Mouse (Mus musculus): ENCODE measurements around the gene Tnip1. TPM values are rescaled to one million over a fixed set of nuclear protein-coding genes. Genes with fewer than 3 reads are reported as not detected.

Gene Tnip1
- 79.9 and 97.1 TPM in 2 replicates for total RNA-seq (2021)
- long read RNA-seq, transcript Tnip1-206 (18 exons, 2,834 nt) = major isoform, 5 of 44 reads
- long read RNA-seq, partial matches to known transcripts = 9 of 44 reads
- long read RNA-seq, other reads (novel, unspliced or antisense) = 29 of 44 reads

DNA sequence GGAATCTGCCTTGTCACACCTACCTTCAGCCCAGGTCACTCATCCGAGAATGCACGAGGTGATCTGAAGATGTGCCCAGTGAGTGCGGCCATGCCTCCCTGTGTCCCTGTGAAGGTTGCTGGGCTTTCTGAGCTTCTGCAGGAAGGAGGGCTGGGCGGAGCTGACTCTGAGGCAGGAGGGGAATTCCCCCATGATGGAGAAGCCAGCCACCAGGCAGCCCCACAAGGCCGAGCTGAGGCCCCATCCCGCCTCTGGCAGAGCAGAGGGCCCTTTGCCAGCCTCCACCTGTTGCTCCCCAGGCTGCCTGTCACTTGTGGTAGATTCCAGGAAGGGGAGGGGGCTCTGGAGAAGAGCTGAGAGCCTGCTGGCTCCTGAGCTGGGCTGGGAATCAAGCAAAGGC lies at the start of gene Tnip1:
Gene Tnip1 (minus strand): TSS at position 108 of the 400 bp plus-strand sequence.
- peak; percentile 53 for DNase-seq

DNA sequence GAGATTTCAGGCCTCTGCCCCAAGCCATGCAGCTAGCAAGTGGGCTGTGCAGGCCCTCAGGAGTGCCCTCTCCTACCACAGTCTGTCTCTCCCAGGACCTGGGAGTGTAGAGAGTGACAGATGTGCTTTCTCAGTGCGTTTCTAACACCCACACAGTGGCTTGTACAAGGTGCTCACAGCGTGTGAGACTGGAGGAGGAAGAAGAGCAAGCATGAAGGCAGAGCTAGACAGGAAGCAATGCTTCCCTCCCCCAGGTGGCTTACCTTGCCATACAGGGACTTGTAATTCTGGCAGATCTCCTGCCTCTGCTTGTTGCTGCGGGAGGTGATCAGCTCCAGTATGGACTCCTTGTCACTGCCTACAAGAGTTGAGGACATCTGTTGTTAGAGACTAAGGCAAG lies 48.7 kb upstream of the Tnip1 start:
- DNase-seq = no peak

DNA sequence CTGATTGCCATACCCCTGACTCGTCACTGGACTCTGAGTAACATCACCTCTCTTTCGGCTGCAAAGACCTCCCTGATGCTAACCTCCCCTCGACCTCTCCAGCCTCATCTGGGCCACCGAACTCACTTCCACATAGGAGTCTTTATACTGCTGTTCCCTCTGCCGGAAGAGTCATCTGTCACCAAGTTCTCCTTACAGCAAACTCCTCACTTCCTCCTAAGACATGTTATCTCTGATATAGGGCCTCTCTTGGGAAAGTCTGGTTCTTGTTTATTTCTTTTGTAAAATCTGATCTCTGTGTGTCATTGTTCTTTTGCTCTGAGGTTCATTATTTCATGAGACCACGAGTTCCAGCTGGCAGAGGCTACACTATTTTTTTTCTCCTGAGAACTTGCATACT lies 45.5 kb upstream of the Tnip1 start:
- DNase-seq = no peak

DNA sequence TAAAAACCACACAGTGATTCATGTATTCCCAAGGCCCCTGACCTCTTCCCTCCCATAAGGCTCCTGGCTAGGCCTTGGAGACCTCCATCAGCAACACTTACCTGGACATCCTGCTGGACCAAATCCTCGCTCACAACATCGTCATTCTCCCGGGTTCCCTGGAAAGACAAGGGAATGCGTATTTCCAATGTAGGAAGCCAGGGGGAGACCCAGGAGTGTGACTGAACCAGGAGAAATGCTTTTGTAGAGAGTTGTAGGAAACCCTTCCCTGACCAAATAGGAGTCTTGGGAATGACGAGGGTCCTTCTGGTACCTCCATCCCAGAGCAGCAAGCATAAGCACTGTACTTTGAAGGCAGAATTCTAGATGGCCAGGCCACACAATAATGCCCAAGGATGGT lies 43.0 kb upstream of the Tnip1 start:
- no peak for DNase-seq

DNA sequence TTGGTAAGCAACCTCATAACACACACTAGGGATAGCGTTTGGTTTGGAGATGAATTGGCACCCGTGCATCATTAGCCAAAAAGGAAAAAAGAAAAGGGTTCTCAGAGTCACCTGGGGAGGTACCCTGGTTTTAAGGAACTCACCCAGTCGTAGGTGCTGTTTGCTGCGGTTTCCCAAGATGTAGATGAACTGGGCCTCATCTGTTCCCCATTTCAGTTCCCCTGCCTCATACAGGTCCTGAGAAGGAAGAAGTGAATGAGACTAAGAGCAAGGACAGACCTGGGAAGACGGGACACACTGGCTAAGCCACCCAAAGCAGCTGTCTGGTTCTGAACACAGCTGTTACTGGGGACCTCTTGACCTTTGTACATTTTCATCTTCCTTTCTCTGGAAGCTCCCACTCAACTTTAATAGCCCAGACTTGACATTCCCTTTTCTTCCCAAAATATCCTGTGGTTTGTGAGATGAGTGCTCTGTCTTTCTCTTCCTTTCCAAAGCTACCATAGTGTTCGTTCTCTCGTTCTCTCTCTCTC lies 42.3 kb upstream of the Tnip1 start:
- no peak for DNase-seq

DNA sequence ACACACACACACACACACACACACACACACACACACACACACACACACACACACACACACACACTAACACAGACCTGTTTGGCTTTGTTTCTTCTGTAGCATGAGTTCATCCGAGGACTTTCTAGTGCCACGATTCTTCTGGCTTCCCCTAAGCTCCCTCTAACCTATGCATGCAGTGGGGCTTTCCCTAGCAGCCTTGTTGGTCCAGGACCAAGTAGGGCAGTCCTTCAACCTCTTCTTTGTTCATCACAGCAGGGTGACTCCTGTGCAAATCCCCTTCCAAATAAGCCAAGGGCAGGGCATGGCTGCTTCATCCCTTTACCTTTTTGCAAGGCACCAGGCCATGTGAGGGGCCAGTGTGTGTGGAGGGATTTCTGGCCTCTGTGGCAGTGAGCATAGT lies 36.0 kb upstream of the Tnip1 start:
- no peak for DNase-seq

DNA sequence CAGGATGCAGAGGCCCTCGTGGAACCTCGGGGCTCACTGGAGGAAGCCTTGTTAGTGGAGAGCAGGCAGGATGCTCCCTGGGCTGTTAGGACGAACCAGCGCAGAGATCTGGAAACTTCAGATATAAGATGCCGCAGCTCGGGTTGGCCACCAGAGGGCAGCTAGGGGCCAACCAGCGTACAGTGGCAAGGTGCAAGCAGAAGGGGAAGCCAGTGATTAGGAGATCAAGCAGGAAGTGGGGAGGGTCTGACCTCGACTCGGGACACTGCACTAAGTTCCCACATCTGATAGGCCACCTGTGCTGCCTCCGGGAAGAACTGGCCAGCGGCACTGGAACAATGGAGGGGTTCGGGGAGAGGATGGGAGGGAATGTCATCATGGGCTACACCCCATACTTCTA lies 35.6 kb upstream of the Tnip1 start:
- peak; percentile 50 for DNase-seq

DNA sequence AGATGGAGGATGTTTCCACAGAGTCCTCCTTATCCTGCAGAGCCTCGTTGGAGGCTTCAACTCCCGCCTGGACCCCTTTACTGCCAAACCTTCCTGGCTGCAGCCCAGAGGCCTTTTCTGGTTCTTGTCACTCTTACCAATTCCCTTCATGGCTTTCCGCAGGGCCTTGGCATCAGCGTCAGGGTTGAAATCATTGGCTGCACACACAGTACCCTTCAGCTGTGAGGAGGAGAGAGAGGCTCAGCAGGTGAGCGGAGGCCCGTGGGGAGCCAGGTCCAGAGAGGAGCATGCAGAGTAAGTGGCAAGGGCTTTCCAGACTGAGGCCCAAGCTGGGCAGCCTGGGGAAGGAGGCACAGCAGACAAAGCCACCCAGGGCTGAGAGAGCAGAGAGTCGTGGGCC lies 33.5 kb upstream of the Tnip1 start:
- no peak for DNase-seq

DNA sequence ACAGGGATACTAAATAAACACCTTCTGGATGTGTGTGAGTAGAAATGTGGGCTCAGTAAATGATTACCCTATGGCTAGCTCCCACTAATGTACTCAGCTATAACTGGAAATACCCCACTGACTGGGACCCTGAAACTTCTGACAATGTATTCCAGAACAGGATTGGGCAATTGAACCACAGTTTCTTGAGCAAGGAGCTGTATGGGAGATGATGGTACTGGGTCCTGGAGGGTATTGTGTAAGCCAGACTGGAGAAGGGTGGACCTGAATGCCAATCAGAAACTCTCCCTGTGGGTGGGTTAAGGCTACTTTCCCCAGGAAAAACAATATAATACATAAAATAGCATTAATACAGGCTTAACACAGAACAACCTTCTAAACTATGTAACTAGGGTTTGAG lies 27.2 kb upstream of the Tnip1 start:
- DNase-seq = no peak

DNA sequence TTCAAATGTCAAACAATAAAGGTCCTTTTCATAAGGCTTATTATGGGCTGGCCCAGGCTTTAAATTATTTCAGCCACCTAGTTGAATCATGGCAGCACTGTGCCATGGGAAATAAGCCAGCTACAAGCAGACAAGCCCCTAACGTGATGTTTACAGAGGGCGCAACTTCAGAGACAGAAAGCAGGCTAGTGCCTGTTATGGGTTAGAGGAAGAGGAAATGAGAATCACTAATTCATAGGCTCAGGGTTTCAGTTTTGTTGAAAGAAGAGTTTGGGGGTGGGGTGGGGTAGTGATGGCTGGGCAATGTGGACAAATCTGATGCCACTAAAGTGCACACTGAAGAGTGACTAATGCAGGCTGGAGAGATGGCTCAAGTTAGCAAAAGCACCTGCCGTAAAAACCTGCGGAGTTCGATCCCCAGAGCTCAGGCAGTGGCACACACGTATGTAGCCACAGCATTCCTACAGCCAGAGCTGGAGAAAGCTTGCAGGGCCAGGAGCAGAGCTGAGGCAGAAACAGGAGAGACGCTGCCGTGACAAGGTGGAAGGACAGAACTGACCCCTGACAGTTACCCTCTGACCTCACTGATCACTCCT lies 26.1 kb upstream of the Tnip1 start:
- DNase-seq = no peak

DNA sequence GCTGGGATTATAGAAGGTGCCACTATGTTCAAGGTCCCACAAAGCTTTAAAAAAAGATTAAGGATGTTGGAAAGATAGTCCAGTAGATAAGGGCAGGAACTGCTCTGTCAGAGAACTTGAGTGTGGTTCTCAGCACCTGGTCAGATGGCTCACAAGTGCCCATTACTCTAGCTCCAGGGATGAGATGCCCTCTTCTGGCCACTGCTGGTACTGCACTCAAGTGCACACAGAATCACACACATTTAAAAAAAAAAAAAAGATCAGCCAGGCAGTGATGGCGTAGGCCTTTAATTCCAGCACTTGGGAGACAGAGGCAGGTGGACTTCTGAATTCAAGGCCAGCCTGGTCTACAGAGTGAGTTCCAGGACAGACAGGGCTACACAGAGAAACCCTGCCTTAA lies 25.3 kb upstream of the Tnip1 start:
- DNase-seq = peak; percentile 29

DNA sequence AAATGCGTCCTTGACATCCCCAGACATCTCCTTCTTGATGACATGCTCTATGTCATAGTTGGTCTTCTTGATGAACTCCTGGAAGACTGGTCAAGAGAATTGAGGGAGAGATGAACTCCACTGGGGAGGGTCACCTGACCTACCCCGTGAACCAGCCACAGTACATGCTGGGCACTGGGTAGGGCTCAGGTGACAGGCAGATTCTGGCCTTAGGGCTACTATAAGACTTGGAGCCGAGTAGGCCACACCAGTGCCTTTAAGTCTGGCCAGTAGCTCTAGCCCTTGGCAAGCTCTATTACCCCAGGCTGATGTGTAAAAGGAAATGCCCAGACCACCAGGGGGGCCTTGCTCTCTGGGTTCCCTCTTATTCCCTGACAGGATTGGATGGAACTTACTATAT lies 22.4 kb upstream of the Tnip1 start:
- DNase-seq = no peak

DNA sequence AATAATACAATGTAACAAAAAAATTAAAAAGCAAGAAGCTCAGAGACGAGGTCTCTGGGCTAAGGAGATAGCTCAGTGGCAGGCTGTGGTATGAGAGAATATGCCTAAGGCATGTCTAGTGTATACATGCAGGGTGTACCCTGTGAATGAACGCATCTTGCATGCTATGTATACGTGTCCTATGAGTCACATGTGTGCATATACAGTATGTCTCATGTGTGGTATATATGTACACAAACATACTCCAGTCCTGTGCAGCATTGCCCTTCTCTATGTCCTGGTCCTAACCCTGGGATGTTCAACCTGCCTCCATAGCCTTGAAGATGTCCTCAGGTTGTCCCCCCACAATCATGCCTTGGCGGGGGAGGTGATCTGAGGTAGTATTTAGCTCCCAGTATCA lies 21.9 kb upstream of the Tnip1 start:
- DNase-seq = no peak

DNA sequence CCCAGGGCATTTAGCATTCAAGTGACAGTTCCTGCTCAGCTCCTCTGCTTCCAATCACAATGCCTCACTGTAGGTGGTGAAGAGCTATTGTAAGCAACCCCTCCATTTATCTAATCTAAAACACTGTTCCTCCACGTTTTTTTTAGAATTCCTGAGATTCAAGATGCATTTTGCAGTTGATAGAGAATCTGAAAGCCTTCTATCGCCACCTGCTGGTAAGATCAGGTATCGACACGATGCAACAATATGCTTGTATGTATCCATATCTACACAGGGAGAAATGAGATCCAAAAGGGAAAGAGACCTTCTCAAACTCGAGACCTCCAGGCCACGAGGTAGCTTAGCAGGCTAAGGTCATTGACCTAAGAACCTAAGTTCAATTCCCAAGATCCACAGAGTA lies 21.4 kb upstream of the Tnip1 start:
- peak; percentile 74 for DNase-seq

DNA sequence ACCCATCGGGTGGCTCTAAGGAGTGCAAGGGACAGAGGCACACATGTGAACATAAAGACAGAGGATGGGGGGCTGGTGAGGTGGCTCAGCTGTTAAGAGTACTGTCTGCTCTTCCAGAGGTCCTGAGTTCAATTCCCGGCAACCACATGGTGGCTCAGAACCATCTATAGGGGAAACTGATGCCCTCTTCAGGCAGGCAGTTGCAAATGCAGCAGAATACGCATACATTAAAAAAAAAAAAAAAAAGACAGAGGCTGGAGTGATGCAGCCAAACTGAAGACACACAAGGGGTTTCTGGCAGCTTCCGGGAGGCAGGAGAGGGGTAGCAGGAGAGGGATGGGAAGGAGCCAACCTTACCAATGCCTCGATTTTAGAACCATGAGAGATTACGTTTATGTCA lies 19.8 kb upstream of the Tnip1 start:
- DNase-seq = no peak

DNA sequence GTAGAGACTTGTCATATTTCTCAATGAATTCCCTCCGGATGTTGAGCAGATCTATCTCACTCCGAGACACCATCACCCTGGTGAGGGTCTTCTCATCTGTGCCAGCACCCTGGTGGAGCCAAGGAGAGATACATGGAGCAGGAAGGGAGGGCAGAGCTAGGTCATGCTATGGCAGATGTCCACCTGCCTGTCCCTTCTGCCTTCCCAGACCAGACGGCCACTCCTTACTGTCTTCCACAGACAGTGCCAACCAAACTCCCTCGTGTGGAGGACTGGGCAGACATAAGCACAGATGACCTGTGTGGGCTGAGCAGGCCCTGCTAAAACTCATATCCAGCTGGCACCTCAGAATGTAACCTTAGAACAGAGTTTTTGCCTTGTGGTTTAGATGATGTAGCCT lies 18.9 kb upstream of the Tnip1 start:
- DNase-seq = no peak

DNA sequence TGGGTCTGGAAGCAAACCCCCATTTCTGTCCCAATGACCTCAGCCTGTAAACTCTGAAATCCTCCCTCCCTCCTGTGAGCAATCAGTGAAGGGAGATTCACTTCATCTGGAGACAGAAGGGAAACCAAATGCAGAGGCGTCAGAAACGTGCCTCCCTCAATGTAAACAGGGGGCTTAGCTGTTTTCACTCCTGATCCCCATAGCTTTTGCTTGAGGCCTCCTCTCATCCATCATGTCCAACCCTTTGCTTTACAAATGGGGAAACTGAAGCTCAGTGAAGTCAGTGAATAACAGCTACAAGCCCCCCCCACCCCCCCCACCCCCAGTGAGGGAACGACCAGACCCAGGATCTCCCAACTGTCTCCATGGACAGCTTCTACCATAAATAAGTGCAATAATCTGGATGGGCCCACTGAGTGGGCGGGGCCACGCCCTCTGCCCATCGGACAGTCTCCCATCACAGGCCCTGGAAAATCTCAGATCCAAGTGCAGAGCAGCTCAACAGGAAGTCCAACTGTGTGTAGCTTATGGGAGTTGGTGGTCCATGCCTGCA lies 14.7 kb upstream of the Tnip1 start:
- DNase-seq = no peak

DNA sequence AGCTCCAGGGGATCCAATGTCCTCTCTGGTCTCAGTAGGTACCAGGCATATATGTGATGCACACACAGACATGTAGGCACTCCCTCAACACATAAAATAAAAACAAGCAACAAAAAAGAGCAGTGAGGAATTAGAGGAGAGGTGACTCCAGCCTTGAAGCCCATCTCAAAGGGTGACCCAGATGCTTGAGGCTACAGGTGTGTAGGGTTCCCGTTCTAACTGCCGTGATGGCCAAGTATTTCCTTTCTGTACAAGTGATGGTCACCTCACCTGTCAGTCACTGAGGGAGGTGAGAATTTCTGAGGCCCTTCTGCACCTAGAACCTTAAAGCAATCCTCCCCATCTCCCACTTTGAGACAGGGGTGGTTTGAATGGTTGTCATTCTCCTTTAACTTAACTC lies 13.6 kb upstream of the Tnip1 start:
- no peak for DNase-seq

DNA sequence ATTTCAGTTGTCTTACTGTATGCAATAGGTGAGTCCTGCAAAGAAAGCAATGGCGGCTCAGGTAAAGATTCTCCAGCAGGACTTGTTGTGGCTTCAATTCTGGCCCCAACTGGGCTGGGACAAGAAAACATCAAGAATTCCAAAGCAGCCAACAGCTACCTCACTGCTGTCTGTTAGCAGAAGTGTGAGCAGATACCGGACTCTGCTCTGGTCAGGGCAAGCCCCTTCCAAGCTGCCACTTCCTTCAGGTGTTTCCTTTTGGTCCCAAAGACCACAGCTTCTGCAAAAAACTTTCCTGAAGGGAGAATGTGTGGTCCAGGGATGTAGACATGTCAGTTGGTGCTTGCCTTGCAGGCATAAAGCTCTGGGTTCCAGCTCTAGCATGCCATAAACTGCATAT lies 13.0 kb upstream of the Tnip1 start:
- no peak for DNase-seq

DNA sequence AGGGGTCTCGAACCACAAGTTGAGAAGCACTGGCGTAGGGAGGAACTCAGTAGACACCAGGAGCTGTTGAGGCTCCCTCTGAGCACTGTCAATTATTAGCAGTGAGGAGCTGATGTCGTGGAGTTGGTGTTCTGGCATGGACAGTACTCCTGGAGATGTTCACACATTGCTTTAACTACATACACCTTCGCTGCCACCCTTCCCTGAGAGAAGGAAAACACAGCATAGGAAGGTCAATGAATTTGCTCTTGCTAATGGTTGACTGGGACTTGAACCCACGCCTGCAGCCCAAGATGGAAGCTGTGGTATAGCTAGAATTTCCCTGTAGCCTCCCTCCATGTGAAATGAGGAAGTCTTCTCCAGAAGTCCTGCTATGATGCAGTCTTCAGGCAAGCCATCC lies 12.6 kb upstream of the Tnip1 start:
- DNase-seq = no peak

DNA sequence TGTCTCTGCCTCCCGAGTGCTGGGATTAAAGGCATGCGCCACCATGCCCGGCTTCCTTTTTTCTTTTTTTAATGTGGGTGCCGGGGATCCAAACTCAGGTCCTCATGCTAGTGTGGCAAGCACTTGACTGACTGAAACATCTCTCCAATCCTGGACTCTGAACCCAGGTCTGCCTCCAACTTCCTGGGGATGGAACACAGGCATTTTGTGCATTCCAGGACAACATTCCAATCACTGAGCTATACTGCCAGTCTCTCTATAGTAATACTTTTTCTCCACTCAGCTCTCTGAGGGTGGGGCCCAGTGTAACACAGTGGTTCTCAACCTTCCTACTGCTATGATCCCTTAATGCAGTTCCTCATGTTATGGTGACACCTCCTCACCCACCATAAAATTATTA lies 11.9 kb upstream of the Tnip1 start:
- no peak for DNase-seq

DNA sequence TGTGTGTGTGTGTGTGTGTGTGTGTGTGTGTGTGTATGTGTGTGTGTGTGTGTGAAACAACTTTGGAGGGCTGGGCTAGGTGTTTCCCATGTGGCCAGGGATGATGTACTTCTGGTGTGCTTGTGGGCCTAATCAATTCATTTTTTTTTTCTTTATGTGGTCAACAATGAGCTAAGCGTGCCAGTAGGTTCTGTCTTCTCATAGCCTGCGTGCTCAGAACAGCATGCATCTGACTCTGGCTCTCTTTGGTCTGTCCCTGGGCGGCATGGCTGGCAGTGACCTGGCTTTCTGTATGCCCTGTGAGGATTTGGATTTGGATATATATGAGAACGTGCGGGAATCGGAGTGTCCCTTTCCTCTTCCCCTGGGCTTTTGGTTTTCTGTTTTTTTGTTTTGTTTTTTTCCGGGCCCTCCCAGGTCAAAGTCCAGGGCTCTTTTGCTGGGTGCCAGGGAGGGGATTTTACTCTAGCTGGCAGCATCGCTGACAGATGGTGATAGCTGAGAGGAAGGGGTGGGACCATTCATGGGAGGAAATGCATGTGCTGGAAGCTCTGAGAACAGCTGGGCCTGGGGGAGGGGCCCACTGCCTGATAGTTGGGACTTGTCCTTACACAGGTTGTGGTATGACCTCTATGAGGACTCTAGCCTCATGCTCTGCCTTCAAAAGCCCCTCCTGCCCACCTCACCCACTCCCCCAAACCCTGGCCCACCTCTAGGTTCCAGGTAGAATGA lies 10.9 kb upstream of the Tnip1 start:
- DNase-seq = peak; percentile 39

DNA sequence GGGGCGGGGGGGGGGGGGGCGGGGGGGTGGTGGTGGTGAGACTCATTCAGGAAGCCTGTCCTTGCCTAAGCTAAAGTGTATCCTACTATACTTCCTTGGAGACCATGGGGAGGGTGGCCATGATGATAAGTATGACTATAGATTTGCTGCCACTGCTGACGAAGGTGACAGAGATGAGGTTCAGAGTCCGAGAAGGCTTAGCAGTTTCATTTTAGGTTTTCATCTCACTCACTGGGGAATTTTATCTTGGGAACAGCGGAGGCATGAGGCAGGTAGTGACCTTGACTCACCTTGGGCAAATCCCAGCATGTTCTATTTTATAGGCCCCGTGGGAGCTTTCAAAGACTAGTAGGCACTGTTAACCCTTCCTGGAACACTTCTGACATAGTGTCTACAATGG lies 10.1 kb upstream of the Tnip1 start:
- no peak for DNase-seq

Data from adrenal gland, postnatal 25 days (tissue).